Mouse (Mus musculus): ENCODE results near the gene Spsb4.

GRCm38 (mm10) chr9:96963443-96964215 is 55.0 kb downstream of the Spsb4 start:
- TF ChIP-seq USF1 (IDR thresholded peaks at IDR 0.05; ENCODE audit: low read depth) (no peak), POLR2A (IDR thresholded peaks at IDR 0.05; ENCODE audit: insufficient read length, low read depth) (no peak), MAX (IDR thresholded peaks at IDR 0.05; ENCODE audit: low read depth) (no peak), TCF12 (IDR thresholded peaks at IDR 0.05; ENCODE audit: insufficient read depth, poor library complexity, severe bottlenecking) (no peak), MYOG (IDR thresholded peaks at IDR 0.05; ENCODE audit: control insufficient read depth in 1 of 3, insufficient read depth in 1 of 3, insufficient read length in 2 of 3, low read depth in 2 of 3) (no peak), CEBPB (IDR thresholded peaks at IDR 0.05; ENCODE audit: insufficient read depth, poor library complexity, severe bottlenecking) (no peak), E2F4 (IDR thresholded peaks at IDR 0.05; ENCODE audit: insufficient read depth) (no peak), MYOD1 (IDR thresholded peaks at IDR 0.05; ENCODE audit: control insufficient read depth in 1 of 3, insufficient read length in 2 of 3, low read depth in 2 of 3) (no peak)
